Mouse (Mus musculus): ENCODE results near the gene Dnajb12. TPM values are rescaled to one million over a fixed set of nuclear protein-coding genes. Genes with fewer than 3 reads are reported as not detected.

Dnajb12 gene
- polyA plus RNA-seq, 1 experiment from 2014 or later, result 28.6 TPM

Other genes starting within 250 kb of the Dnajb12 start
- gene Micu1, start 177.1 kb upstream of the Dnajb12 start, polyA plus RNA-seq (2014; fragmentation: Nextera tagmentation; extraction: Ambion mirVana), result 65.8 and 76.4 TPM in 2 replicates
- gene Ddit4, start 72.3 kb downstream of the Dnajb12 start, polyA plus RNA-seq (2014; fragmentation: Nextera tagmentation; extraction: Ambion mirVana), result 2.0 and 3.0 TPM in 2 replicates
- 48.2 and 48.7 TPM in 2 replicates for gene Ascc1, start 123.2 kb downstream of the Dnajb12 start, polyA plus RNA-seq (2014; fragmentation: Nextera tagmentation; extraction: Ambion mirVana)
- 107 and 117 TPM in 2 replicates for gene Anapc16, start 123.6 kb downstream of the Dnajb12 start, polyA plus RNA-seq (2014; fragmentation: Nextera tagmentation; extraction: Ambion mirVana)
- gene Spock2, start 226.7 kb downstream of the Dnajb12 start, polyA plus RNA-seq (2014; fragmentation: Nextera tagmentation; extraction: Ambion mirVana), result 3.1 and 3.7 TPM in 2 replicates

Data from intestine, embryonic 14.5 days (tissue).